Mouse (Mus musculus): Measurements from ENCODE around the gene App. TPM values are rescaled to one million over a fixed set of nuclear protein-coding genes. Genes with fewer than 3 reads are reported as not detected.

Gene App
- polyA plus RNA-seq, 1 experiment = 107 TPM

- H3K79me2 ChIP-seq (ENCODE audit: control insufficient read depth, insufficient read depth) = peaks cover 78% of the 10 kb centered on the region
- TF ChIP-seq MYOG (IDR thresholded peaks at IDR 0.05; ENCODE audit: control insufficient read depth, extremely low read depth, insufficient read length) (no peak), CTCF (IDR thresholded peaks at IDR 0.05; ENCODE audit: control insufficient read depth, insufficient read depth, insufficient read length) (no peak), FOSL1 (IDR thresholded peaks at IDR 0.05; ENCODE audit: insufficient read depth, low read length, poor library complexity, severe bottlenecking) (no peak), CEBPB (IDR thresholded peaks at IDR 0.05; ENCODE audit: low read depth) (no peak), MAX (IDR thresholded peaks at IDR 0.05) (no peak)
- no peaks in the 10 kb centered on the region for H3K36me3 ChIP-seq (ENCODE audit: control insufficient read depth, insufficient read depth)
- no peak overlapping the region for H3K4me3 ChIP-seq (ENCODE audit: insufficient read depth, poor library complexity, severe bottlenecking)
- no peak overlapping the region for H3ac ChIP-seq (ENCODE audit: control insufficient read depth, insufficient read length, low read depth)
- H3K27me3 ChIP-seq (ENCODE audit: control insufficient read depth, insufficient read depth, insufficient read length) = no peaks in the 10 kb centered on the region
- peaks cover 37% of the 10 kb centered on the region for H3K79me3 ChIP-seq (ENCODE audit: low read depth)
These were observed 13.4 kb downstream of the App start for GRCm38 (mm10) chr16:85160140-85160539.

DNA sequence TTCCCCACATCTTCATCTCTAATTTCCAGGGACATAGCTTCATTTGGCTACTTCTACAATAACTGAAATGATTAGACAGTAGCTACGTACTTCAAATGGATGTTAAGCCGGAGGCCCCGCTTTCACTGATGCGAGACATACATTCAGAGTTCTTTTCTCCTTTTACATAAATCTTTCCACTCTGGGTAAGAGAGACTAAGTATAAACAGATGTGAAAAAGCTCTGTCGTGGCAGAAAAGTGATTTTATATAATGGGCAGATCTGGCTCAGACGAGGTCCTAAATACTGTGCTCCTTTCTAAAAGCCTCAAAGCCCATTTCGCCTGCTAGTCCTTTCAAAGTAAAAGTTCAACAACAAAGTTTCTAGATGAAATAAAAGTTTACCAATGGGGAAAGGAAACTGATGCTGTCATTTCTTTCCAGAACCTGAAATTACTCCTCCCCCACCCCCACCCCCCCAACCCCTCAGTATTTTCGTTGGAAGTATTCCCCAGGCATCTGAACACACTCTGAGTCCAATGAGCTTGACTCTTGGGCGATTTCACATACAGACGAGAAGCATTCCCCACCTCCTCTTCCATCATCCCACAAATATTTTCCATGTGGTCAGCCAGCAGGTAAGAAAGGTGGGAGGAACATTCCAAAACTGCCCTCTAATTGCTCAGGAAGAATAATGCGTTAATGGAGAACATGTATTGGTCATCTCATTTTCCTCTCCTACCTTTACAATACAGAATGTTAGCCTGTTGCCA is 15.6 kb downstream of the App start:
- Histone ChIP-seq H3K79me2 (ENCODE audit: control insufficient read depth, insufficient read depth) (peaks cover 86% of the 10 kb centered on the region), H3ac (ENCODE audit: control insufficient read depth, insufficient read length, low read depth) (no peak overlapping the region), H3K27me3 (ENCODE audit: control insufficient read depth, insufficient read depth, insufficient read length) (no peaks in the 10 kb centered on the region), H3K4me3 (ENCODE audit: insufficient read depth, poor library complexity, severe bottlenecking) (no peak overlapping the region), H3K36me3 (ENCODE audit: control insufficient read depth, insufficient read depth) (no peaks in the 10 kb centered on the region), H3K79me3 (ENCODE audit: low read depth) (peaks cover 48% of the 10 kb centered on the region)
- TF ChIP-seq MYOD1 (IDR thresholded peaks at IDR 0.05; ENCODE audit: control insufficient read depth, insufficient read length, low read depth) = no peak
- no peak for TF ChIP-seq MYOG (IDR thresholded peaks at IDR 0.05; ENCODE audit: control insufficient read depth, extremely low read depth, insufficient read length)
- no peak for TF ChIP-seq FOSL1 (IDR thresholded peaks at IDR 0.05; ENCODE audit: insufficient read depth, low read length, poor library complexity, severe bottlenecking)
- no peak for TF ChIP-seq CTCF (IDR thresholded peaks at IDR 0.05; ENCODE audit: control insufficient read depth, insufficient read depth, insufficient read length)
- no peak for TF ChIP-seq USF1 (IDR thresholded peaks at IDR 0.05; ENCODE audit: low read depth)
- TF ChIP-seq CEBPB (IDR thresholded peaks at IDR 0.05; ENCODE audit: low read depth) = no peak
- no peak for TF ChIP-seq MAX (IDR thresholded peaks at IDR 0.05)

GRCm38 (mm10) chr16:85157156-85157555 is 16.4 kb downstream of the App start:
- Histone ChIP-seq H3K4me3 (ENCODE audit: insufficient read depth, poor library complexity, severe bottlenecking) (no peak overlapping the region), H3K79me3 (ENCODE audit: low read depth) (peaks cover 53% of the 10 kb centered on the region)

DNA sequence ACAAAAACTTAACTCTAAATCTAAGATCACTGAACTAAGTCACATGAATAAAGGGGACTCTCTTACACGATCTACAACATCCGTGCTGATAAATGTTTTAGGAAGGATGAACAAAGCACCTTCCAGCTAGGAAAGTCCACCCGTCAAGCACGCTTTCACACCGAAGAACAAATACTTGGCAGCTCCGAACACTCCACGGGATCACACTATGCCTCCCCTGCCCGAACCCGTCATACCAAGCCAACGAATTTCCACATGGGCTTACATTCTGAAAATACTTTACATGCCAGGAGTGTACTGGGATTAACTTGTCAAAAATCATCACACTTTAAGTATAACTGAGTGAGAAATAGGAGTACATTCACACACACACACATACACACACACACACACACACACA is 17.7 kb downstream of the App start:
- Histone ChIP-seq H3K27me3 (ENCODE audit: control insufficient read depth, insufficient read depth, insufficient read length) (no peaks in the 10 kb centered on the region), H3K4me3 (ENCODE audit: insufficient read depth, poor library complexity, severe bottlenecking) (no peak overlapping the region), H3K36me3 (ENCODE audit: control insufficient read depth, insufficient read depth) (no peaks in the 10 kb centered on the region), H3ac (ENCODE audit: control insufficient read depth, insufficient read length, low read depth) (no peak overlapping the region), H3K79me2 (ENCODE audit: control insufficient read depth, insufficient read depth) (peaks cover 98% of the 10 kb centered on the region), H3K79me3 (ENCODE audit: low read depth) (peaks cover 60% of the 10 kb centered on the region)
- TF ChIP-seq MYOG (IDR thresholded peaks at IDR 0.05; ENCODE audit: control insufficient read depth, extremely low read depth, insufficient read length) (no peak), MAX (IDR thresholded peaks at IDR 0.05) (no peak), CTCF (IDR thresholded peaks at IDR 0.05; ENCODE audit: control insufficient read depth, insufficient read depth, insufficient read length) (no peak), USF1 (IDR thresholded peaks at IDR 0.05; ENCODE audit: low read depth) (no peak), CEBPB (IDR thresholded peaks at IDR 0.05; ENCODE audit: low read depth) (no peak)

More at GRCm38 (mm10) chr16:85157156-85157555, 16.4 kb downstream of the App start:
- H3ac ChIP-seq (ENCODE audit: control insufficient read depth, insufficient read length, low read depth) = no peak overlapping the region
- H3K27me3 ChIP-seq (ENCODE audit: control insufficient read depth, insufficient read depth, insufficient read length) = no peaks in the 10 kb centered on the region
- no peaks in the 10 kb centered on the region for H3K36me3 ChIP-seq (ENCODE audit: control insufficient read depth, insufficient read depth)
- TF ChIP-seq MYOD1 (IDR thresholded peaks at IDR 0.05; ENCODE audit: control insufficient read depth, insufficient read length, low read depth) = no peak
- TF ChIP-seq USF1 (IDR thresholded peaks at IDR 0.05; ENCODE audit: low read depth) = no peak
- TF ChIP-seq MAX (IDR thresholded peaks at IDR 0.05) = no peak
- TF ChIP-seq FOSL1 (IDR thresholded peaks at IDR 0.05; ENCODE audit: insufficient read depth, low read length, poor library complexity, severe bottlenecking) = no peak
- no peak for TF ChIP-seq CEBPB (IDR thresholded peaks at IDR 0.05; ENCODE audit: low read depth)
- no peak for TF ChIP-seq CTCF (IDR thresholded peaks at IDR 0.05; ENCODE audit: control insufficient read depth, insufficient read depth, insufficient read length)
- peaks cover 86% of the 10 kb centered on the region for H3K79me2 ChIP-seq (ENCODE audit: control insufficient read depth, insufficient read depth)

GRCm38 (mm10) chr16:85152457-85152856 is 21.1 kb downstream of the App start:
- H3K79me2 ChIP-seq (ENCODE audit: control insufficient read depth, insufficient read depth) = peaks cover 91% of the 10 kb centered on the region
- H3K36me3 ChIP-seq (ENCODE audit: control insufficient read depth, insufficient read depth) = no peaks in the 10 kb centered on the region
- TF ChIP-seq MYOD1 (IDR thresholded peaks at IDR 0.05; ENCODE audit: control insufficient read depth, insufficient read length, low read depth) (no peak), CTCF (IDR thresholded peaks at IDR 0.05; ENCODE audit: control insufficient read depth, insufficient read depth, insufficient read length) (no peak), USF1 (IDR thresholded peaks at IDR 0.05; ENCODE audit: low read depth) (no peak), MYOG (IDR thresholded peaks at IDR 0.05; ENCODE audit: control insufficient read depth, extremely low read depth, insufficient read length) (no peak), CEBPB (IDR thresholded peaks at IDR 0.05; ENCODE audit: low read depth) (no peak), FOSL1 (IDR thresholded peaks at IDR 0.05; ENCODE audit: insufficient read depth, low read length, poor library complexity, severe bottlenecking) (no peak), MAX (IDR thresholded peaks at IDR 0.05) (no peak)
- no peaks in the 10 kb centered on the region for H3K27me3 ChIP-seq (ENCODE audit: control insufficient read depth, insufficient read depth, insufficient read length)
- peaks cover 66% of the 10 kb centered on the region for H3K79me3 ChIP-seq (ENCODE audit: low read depth)
- no peak overlapping the region for H3K4me3 ChIP-seq (ENCODE audit: insufficient read depth, poor library complexity, severe bottlenecking)
- H3ac ChIP-seq (ENCODE audit: control insufficient read depth, insufficient read length, low read depth) = no peak overlapping the region

DNA sequence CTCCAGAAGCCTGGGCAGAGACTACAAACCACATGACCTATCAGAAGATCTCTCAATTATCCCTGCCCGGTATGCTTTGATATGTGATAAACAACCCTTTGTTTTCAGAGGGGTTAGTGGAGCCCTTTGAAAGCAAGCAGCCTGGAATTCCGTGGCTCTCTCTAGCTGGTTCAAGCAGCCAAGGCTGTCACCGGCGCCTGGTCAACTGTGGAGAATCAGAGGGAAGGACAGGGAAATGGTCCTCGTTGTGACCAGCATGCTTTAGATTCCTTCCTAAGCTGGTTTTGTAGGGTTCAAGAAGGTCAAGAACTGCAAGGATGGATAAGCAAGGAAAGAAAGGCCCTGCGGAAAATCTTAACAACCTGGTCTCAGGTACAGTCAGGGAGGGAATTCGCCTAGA is 21.9 kb downstream of the App start:
- TF ChIP-seq CTCF (IDR thresholded peaks at IDR 0.05; ENCODE audit: control insufficient read depth, insufficient read depth, insufficient read length) (no peak), CEBPB (IDR thresholded peaks at IDR 0.05; ENCODE audit: low read depth) (no peak), FOSL1 (IDR thresholded peaks at IDR 0.05; ENCODE audit: insufficient read depth, low read length, poor library complexity, severe bottlenecking) (no peak), MAX (IDR thresholded peaks at IDR 0.05) (no peak), MYOD1 (IDR thresholded peaks at IDR 0.05; ENCODE audit: control insufficient read depth, insufficient read length, low read depth) (no peak), MYOG (IDR thresholded peaks at IDR 0.05; ENCODE audit: control insufficient read depth, extremely low read depth, insufficient read length) (no peak), USF1 (IDR thresholded peaks at IDR 0.05; ENCODE audit: low read depth) (no peak)
- Histone ChIP-seq H3K36me3 (ENCODE audit: control insufficient read depth, insufficient read depth) (no peaks in the 10 kb centered on the region), H3K79me3 (ENCODE audit: low read depth) (peaks cover 70% of the 10 kb centered on the region), H3K4me3 (ENCODE audit: insufficient read depth, poor library complexity, severe bottlenecking) (no peak overlapping the region), H3K79me2 (ENCODE audit: control insufficient read depth, insufficient read depth) (peaks cover 92% of the 10 kb centered on the region), H3ac (ENCODE audit: control insufficient read depth, insufficient read length, low read depth) (no peak overlapping the region), H3K27me3 (ENCODE audit: control insufficient read depth, insufficient read depth, insufficient read length) (no peaks in the 10 kb centered on the region)

Measured in C2C12 (cell line).